Mouse (Mus musculus): ENCODE measurements at regions not wholly inside any gene's neighbourhood (a gene's known extent, or its start where the extent isn't known, plus 50 kb on each side); places are given as distances from the start of the nearest gene placed in this dataset.

GRCm38 (mm10) chr12:77179138-77179537 lies 58.8 kb upstream of the Fut8 start:
- DNase-seq: no peak

GRCm38 (mm10) chr12:77177811-77178578 lies 59.9 kb upstream of the Fut8 start:
- peak; percentile 61 to 85 for DNase-seq

GRCm38 (mm10) chr12:77177303-77177702 lies 60.6 kb upstream of the Fut8 start:
- DNase-seq: peak in 1 of 2 experiments; percentile 65

GRCm38 (mm10) chr12:77174032-77174431 lies 63.9 kb upstream of the Fut8 start:
- peak in 1 of 2 experiments; percentile 39 for DNase-seq

- no peak for DNase-seq
These were observed 65.4 kb upstream of the Fut8 start for GRCm38 (mm10) chr12:77172540-77172939.

- DNase-seq: no peak
These were observed 67.7 kb upstream of the Fut8 start for GRCm38 (mm10) chr12:77170257-77170656.

- DNase-seq: peak in 1 of 2 experiments; percentile 15
These were observed 69.6 kb upstream of the Fut8 start for GRCm38 (mm10) chr12:77168367-77168766.

GRCm38 (mm10) chr12:77156698-77157097 lies 81.2 kb upstream of the Fut8 start:
- no peak for DNase-seq

- DNase-seq: no peak
These were observed 82.3 kb upstream of the Fut8 start for GRCm38 (mm10) chr12:77155626-77156025.

- DNase-seq: no peak
These were observed 86.5 kb upstream of the Fut8 start for GRCm38 (mm10) chr12:77151471-77151870.

GRCm38 (mm10) chr12:77149835-77150234 lies 88.1 kb upstream of the Fut8 start:
- DNase-seq: no peak

- no peak for DNase-seq
These were observed 89.8 kb upstream of the Fut8 start for GRCm38 (mm10) chr12:77148146-77148545.

- no peak for DNase-seq
These were observed 94.0 kb upstream of the Fut8 start for GRCm38 (mm10) chr12:77143958-77144357.

GRCm38 (mm10) chr12:77143521-77143920 lies 94.4 kb upstream of the Fut8 start:
- DNase-seq: no peak

GRCm38 (mm10) chr12:77143105-77143504 lies 94.8 kb upstream of the Fut8 start:
- no peak for DNase-seq

- DNase-seq: no peak
These were observed 95.7 kb upstream of the Fut8 start for GRCm38 (mm10) chr12:77142224-77142623.

- DNase-seq: no peak
These were observed 96.4 kb upstream of the Fut8 start for GRCm38 (mm10) chr12:77141260-77142201.

- DNase-seq: no peak
These were observed 97.3 kb upstream of the Fut8 start for GRCm38 (mm10) chr12:77140656-77141055.

GRCm38 (mm10) chr12:77140141-77140540 lies 97.8 kb upstream of the Fut8 start:
- peak; percentile 43 to 49 for DNase-seq

GRCm38 (mm10) chr12:77139718-77140117 lies 98.2 kb upstream of the Fut8 start:
- DNase-seq: peak; percentile 47 to 70

GRCm38 (mm10) chr12:77138506-77139201 lies 99.3 kb upstream of the Fut8 start:
- DNase-seq: no peak

- no peak for DNase-seq
These were observed 100.6 kb upstream of the Fut8 start for GRCm38 (mm10) chr12:77137291-77137830.

- DNase-seq: no peak
These were observed 102.3 kb upstream of the Fut8 start for GRCm38 (mm10) chr12:77135661-77136060.
